Mouse (Mus musculus): Measurements from ENCODE around the gene Golph3l. TPM values are rescaled to one million over a fixed set of nuclear protein-coding genes. Genes with fewer than 3 reads are reported as not detected.

Gene Golph3l
- polyA plus RNA-seq, 1 experiment: 15.5 TPM

DNA sequence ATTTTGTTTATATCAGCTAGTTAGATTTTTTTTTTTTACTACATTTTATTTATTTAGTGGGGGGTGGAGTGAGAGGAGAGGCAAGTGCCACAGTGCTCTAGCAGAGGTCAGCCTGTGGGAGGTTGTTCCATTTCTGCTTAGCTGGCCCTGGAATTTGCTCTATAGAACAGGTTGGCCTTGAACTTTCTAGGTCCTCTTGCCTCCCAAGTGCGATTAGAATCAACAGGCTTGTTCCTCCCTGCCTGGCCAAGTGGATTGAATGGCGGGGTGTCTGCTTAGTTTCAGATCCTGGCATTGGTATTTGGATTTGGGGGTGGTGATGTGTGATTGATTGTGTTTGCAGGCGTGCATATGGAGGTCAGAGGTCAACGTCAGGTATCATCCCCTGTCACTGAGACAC lies 47.3 kb downstream of the Golph3l start:
- TF ChIP-seq POLR2A (IDR thresholded peaks at IDR 0.05; ENCODE audit: extremely low read depth, insufficient read depth, low read length) (no peak), CTCF (IDR thresholded peaks at IDR 0.05; ENCODE audit: extremely low read depth, insufficient read depth, low read length) (no peak)
- Histone ChIP-seq H3K4me3 (ENCODE audit: insufficient read depth, low read length) (no peak overlapping the region), H3K4me1 (ENCODE audit: control insufficient read depth, insufficient read depth, low read length) (no peaks in the 10 kb centered on the region), H3K27ac (ENCODE audit: insufficient read depth, low read length) (no peak overlapping the region)

DNA sequence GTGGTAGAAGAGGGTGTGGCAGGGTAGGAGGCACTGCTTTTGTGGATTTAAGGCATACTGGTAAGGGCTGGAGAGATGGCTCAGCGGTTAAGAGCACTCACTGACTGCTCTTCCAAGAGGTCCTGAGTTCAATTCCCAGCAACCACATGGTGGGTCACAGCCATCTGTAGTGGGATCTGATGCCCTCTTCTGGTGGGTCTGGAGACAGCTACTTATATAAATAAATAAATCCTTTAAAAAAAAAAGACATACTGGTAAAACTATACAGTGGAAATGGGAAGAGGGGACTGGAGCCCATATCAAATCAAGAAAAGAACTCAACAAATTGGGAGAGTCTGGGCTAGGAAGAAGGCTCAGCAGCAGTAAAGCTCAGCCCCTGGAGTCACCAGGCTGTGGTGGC lies 51.0 kb downstream of the Golph3l start:
- TF ChIP-seq CTCF (IDR thresholded peaks at IDR 0.05; ENCODE audit: extremely low read depth, insufficient read depth, low read length): no peak
- TF ChIP-seq POLR2A (IDR thresholded peaks at IDR 0.05; ENCODE audit: extremely low read depth, insufficient read depth, low read length): no peak
- no peak overlapping the region for H3K27ac ChIP-seq (ENCODE audit: insufficient read depth, low read length)
- no peaks in the 10 kb centered on the region for H3K4me1 ChIP-seq (ENCODE audit: control insufficient read depth, insufficient read depth, low read length)
- H3K4me3 ChIP-seq (ENCODE audit: insufficient read depth, low read length): no peak overlapping the region

DNA sequence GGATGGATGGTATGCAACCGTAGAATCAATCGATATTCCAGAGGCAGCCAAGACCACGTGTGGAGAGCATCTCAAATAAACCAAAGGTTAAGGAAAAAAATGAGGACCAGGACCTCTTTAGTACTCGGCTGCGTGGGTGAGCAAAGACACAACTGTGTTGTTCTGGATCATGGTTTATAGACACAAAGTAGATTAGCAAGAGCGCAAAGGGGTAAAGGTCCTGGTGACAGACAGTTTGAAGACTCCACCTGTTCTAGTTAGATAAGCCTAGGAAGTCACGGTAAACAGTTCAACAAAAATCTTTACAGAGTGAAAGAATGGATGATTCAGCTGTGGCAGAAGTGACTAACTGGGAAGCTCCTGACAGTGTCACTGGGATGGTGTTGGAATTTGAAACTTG lies 54.4 kb downstream of the Golph3l start:
- no peak for TF ChIP-seq CTCF (IDR thresholded peaks at IDR 0.05; ENCODE audit: extremely low read depth, insufficient read depth, low read length)
- no peak for TF ChIP-seq POLR2A (IDR thresholded peaks at IDR 0.05; ENCODE audit: extremely low read depth, insufficient read depth, low read length)
- H3K4me3 ChIP-seq (ENCODE audit: insufficient read depth, low read length): no peak overlapping the region
- H3K27ac ChIP-seq (ENCODE audit: insufficient read depth, low read length): no peak overlapping the region
- no peaks in the 10 kb centered on the region for H3K4me1 ChIP-seq (ENCODE audit: control insufficient read depth, insufficient read depth, low read length)

DNA sequence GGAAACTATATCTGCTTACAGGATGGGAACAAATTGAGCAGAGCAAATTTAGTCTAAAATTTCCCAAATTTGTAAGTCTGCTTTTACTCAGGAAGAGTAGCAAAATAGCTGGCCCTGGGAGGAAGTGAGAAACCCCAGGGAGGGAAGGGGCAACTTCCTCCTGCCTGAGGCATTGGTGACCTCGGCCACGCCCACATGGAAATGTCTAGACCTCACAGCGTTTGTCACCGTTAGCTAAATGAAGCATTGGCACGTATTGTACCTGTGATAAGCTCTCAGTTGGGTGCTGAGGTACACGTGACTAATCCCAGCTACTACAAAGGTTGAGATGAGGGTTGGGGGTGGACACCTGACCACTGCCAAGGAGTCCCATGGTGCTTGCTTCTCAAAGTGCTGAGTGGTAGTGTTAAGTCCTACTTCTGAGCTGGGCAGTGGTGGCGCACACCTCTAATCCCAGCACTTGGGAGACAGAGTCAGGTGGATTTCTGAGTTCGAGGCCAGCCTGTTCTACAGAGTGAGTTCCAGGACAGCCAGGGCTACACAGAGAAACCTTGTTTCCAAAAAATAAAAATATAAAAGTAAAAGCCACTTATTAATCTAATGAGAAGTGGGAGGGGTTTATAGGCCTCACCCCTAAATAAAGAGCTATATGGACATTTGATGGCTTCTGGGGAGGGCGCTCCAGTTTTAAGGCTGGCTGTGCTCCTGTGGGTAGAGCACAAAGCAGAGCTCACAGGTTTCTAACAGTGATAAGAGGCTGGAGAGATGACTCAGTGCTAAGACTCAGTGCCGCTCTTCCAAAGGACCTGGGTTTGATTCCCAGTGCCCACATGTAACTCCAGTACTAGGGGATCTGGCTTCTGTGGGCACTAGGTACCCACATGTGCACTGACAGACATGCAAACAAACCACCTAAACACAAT lies 56.8 kb downstream of the Golph3l start:
- Histone ChIP-seq H3K27ac (ENCODE audit: insufficient read depth, low read length) (no peak overlapping the region), H3K4me3 (ENCODE audit: insufficient read depth, low read length) (no peak overlapping the region), H3K4me1 (ENCODE audit: control insufficient read depth, insufficient read depth, low read length) (no peaks in the 10 kb centered on the region)
- TF ChIP-seq CTCF (IDR thresholded peaks at IDR 0.05; ENCODE audit: extremely low read depth, insufficient read depth, low read length) (no peak), POLR2A (IDR thresholded peaks at IDR 0.05; ENCODE audit: extremely low read depth, insufficient read depth, low read length) (no peak)

DNA sequence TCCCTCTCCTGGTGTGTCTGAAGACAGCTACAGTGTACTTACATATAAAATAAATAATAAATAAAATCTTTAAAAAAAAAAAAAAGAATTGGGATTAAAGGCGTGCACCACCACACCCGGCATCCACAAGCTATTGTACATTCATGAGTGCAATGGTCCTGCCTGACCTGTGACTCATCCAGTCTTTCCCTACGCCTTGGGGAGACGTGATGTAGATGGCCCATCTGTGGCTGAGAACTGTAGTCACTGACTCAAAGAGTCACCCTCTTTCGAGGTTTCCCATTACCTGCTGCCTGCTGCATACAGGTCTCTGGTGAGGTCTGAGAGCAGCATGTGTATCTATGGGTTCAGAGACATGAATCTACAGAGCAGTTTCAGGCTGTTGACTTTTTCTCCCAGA lies 59.3 kb downstream of the Golph3l start:
- Histone ChIP-seq H3K27ac (ENCODE audit: insufficient read depth, low read length) (no peak overlapping the region), H3K4me3 (ENCODE audit: insufficient read depth, low read length) (no peak overlapping the region), H3K4me1 (ENCODE audit: control insufficient read depth, insufficient read depth, low read length) (no peaks in the 10 kb centered on the region)
- TF ChIP-seq POLR2A (IDR thresholded peaks at IDR 0.05; ENCODE audit: extremely low read depth, insufficient read depth, low read length) (no peak), CTCF (IDR thresholded peaks at IDR 0.05; ENCODE audit: extremely low read depth, insufficient read depth, low read length) (no peak)

DNA sequence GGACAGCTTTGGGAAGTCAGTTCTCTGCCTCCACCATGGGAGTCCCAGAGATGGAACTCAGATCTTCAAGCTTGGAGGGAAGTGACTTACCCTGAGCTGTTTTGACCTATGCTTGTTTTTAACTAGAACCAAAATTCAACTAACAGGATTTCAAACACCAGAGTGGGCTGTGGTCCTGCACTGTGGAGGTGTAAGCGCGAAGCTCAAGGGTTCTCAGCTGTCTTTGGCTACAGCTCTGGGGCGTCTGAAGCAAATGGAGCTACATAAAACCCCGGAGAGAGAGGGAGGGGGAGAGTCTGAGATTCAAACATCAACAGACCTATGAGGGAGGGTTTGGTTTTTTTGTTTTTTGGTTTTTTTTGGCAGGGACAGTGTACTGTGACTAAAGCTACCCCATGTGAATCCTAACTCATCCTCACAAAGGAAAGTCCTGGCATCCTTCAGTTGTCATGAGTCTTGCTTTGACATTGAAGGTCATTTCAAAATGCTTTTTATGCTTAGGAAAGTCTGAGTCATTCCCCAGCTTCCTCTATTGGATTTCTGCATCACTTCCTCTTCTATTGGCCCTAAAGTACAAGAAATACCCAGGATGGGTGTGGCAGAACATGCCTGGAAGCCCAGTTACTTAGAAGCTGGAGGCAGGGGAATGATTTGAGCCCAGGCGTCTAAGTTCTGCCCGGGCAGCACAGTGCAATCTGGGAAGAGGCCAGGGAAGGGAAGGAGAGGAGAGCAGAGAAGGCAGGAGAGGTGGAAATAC lies 61.7 kb downstream of the Golph3l start:
- no peak for TF ChIP-seq CTCF (IDR thresholded peaks at IDR 0.05; ENCODE audit: extremely low read depth, insufficient read depth, low read length)
- no peak for TF ChIP-seq POLR2A (IDR thresholded peaks at IDR 0.05; ENCODE audit: extremely low read depth, insufficient read depth, low read length)
- H3K27ac ChIP-seq (ENCODE audit: insufficient read depth, low read length): peak overlapping the region; percentile 72

DNA sequence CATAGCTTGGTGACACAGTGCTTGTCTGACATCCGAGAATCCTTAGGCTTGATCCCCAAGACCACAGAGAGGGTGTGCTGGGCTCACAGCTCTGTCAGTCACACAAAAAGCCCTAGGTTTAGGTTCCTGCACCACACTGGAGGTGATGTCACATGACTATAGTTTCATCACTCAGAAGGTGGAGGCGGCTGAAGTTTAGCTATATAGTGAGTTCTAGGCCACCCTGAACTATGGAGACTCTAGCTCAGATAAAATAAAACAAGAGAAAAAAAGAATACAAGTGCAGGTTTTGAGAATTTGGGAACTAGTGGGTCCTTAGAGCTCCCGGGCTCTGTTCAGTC lies 62.3 kb downstream of the Golph3l start:
- H3K4me3 ChIP-seq (ENCODE audit: insufficient read depth, low read length): no peak overlapping the region
- TF ChIP-seq POLR2A (IDR thresholded peaks at IDR 0.05; ENCODE audit: extremely low read depth, insufficient read depth, low read length) (no peak), CTCF (IDR thresholded peaks at IDR 0.05; ENCODE audit: extremely low read depth, insufficient read depth, low read length) (no peak)
- peak overlapping the region; percentile 60 for H3K27ac ChIP-seq (ENCODE audit: insufficient read depth, low read length)
- no peaks in the 10 kb centered on the region for H3K4me1 ChIP-seq (ENCODE audit: control insufficient read depth, insufficient read depth, low read length)

More for the DNA sequence above, 61.7 kb downstream of the Golph3l start:
- Histone ChIP-seq H3K4me3 (ENCODE audit: insufficient read depth, low read length) (no peak overlapping the region), H3K4me1 (ENCODE audit: control insufficient read depth, insufficient read depth, low read length) (no peaks in the 10 kb centered on the region)

DNA sequence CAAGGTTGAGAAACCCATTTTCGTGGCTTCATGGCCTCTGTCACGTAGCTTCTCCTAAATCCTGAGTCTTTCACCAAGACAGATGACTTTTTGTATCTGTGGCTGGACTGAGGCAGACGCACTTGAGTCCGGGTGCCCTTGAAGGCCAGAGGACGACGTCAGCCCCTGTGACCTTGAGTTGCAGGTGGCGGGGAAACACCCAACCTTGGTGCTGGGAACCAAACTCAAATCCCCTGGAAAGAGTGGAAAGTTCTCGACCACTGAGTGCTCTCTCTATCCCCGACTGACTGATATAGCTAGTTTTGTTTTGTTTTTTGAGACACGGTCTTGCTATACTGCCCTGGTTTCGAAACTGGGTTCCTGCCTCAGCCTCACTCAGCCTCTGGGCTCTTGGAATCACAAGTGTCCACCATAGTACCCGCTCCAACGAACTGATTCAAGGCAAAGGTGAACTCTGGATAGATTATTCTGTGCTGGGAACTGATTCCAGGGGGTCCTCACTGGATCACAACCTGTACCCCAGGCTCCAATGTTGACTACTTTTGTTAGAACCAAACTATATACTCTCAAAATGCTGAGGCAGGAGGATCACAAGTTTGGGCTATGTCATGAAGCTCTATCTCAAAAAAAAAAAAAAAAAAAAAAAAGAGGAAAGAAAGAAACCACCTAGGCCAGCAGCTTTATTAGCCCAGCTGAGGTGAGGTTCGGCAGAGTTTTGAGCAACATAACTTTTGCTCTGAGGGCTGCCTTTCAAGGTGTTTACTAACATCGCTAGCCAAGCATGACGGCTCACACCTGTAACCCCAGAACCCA lies 62.9 kb downstream of the Golph3l start:
- no peak overlapping the region for H3K27ac ChIP-seq (ENCODE audit: insufficient read depth, low read length)
- TF ChIP-seq POLR2A (IDR thresholded peaks at IDR 0.05; ENCODE audit: extremely low read depth, insufficient read depth, low read length): no peak
- TF ChIP-seq CTCF (IDR thresholded peaks at IDR 0.05; ENCODE audit: extremely low read depth, insufficient read depth, low read length): no peak
- H3K4me3 ChIP-seq (ENCODE audit: insufficient read depth, low read length): no peak overlapping the region
- H3K4me1 ChIP-seq (ENCODE audit: control insufficient read depth, insufficient read depth, low read length): no peaks in the 10 kb centered on the region

DNA sequence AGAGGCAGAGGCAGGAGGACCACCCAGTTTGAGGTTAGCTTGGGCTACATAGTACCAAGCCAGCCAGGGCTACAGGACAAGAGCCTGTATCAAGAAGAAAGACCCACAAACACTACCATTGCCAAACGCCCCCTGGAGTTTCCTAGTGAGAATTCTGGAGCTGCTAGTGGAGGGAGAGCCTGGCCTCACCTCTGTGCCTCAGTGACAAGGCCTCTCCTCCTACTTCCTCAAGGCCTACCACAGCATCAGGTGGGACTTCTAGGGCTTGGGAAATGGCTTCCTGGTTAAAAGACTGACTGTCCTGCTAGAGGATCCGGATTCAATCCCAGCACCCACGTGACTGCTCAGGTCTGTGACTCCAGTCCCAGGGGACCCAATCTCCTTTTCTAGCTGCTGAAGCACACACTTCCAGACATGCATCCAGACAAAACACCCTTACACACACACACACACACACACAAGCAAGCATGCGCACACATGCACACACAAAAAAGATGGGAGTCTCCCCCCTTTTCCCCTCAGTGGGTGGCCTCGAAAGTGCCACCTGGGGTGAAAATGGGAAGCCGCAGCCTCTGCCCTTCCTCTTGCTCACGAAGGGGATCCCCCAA lies 63.6 kb downstream of the Golph3l start:
- no peaks in the 10 kb centered on the region for H3K4me1 ChIP-seq (ENCODE audit: control insufficient read depth, insufficient read depth, low read length)
- H3K27ac ChIP-seq (ENCODE audit: insufficient read depth, low read length): no peak overlapping the region
- H3K4me3 ChIP-seq (ENCODE audit: insufficient read depth, low read length): no peak overlapping the region
- TF ChIP-seq CTCF (IDR thresholded peaks at IDR 0.05; ENCODE audit: extremely low read depth, insufficient read depth, low read length): no peak
- TF ChIP-seq POLR2A (IDR thresholded peaks at IDR 0.05; ENCODE audit: extremely low read depth, insufficient read depth, low read length): no peak

Data from cortical plate, adult 2 months (tissue).